Mouse (Mus musculus) hindbrain, embryonic 16.5 days (tissue): ENCODE results near the gene Ldhd. TPM values are rescaled to one million over a fixed set of nuclear protein-coding genes. Genes with fewer than 3 reads are reported as not detected.

Experiments
- ATAC-seq: fragments of 200-750 bp; cut with Nextera tagmentation; 2 replicates; pipeline ENCODE4 v1.8.0; 2017; ENCODE audit warnings: moderate TSS enrichment, moderate library complexity
- H3K27ac ChIP-seq: fragments of 300-500 bp; sonication (generic); 2 replicates; pipeline ENCODE4 v1.5.1; 2014; ENCODE audit warnings: low read depth, mild to moderate bottlenecking, control low read depth, low read length, moderate library complexity
- H3K27me3 ChIP-seq: fragments of 300-500 bp; sonication (generic); replicated peaks from 2 replicates; pipeline ENCODE4 v1.6.1; 2014; ENCODE audit warnings: low read length; ENCODE audit not compliant: control insufficient read depth, insufficient read depth
- H3K36me3 ChIP-seq: fragments of 300-500 bp; sonication (generic); 2 replicates; pipeline ENCODE4 v1.6.1; 2014; ENCODE audit warnings: mild to moderate bottlenecking, low read length, moderate library complexity, mixed read lengths; ENCODE audit not compliant: control insufficient read depth, insufficient read depth
- H3K4me1 ChIP-seq: fragments of 300-500 bp; sonication (generic); 2 replicates; pipeline ENCODE4 v1.6.1; 2014; ENCODE audit warnings: low read depth, low read length; ENCODE audit not compliant: control insufficient read depth, insufficient read depth
- H3K4me2 ChIP-seq: fragments of 300-500 bp; sonication (generic); 2 replicates; pipeline ENCODE4 v1.6.1; 2014; ENCODE audit warnings: mild to moderate bottlenecking, low read length, control low read depth, moderate library complexity
- H3K4me3 ChIP-seq: fragments of 300-500 bp; sonication (generic); 2 replicates; pipeline ENCODE4 v1.5.1; 2014; ENCODE audit warnings: mild to moderate bottlenecking, low read length, control low read depth, moderate library complexity
- H3K9ac ChIP-seq: fragments of 300-500 bp; sonication (generic); 2 replicates; pipeline ENCODE4 v1.6.1; 2014; ENCODE audit warnings: low read depth, mild to moderate bottlenecking, control low read depth, low read length, moderate library complexity
- H3K9me3 ChIP-seq: fragments of 300-500 bp; sonication (generic); 2 replicates; pipeline ENCODE4 v1.6.1; 2014; ENCODE audit warnings: mild to moderate bottlenecking, low read length, moderate library complexity; ENCODE audit not compliant: control insufficient read depth
- WGBS: fragments of 180-500 bp; shearing (Covaris S2); extraction: QIAGEN DNeasy Blood & Tissue Kit; methylation state at CpG from one replicate; pipeline ENCODE4 v1.1.7; 2014; 5-methylcytosine and 5-hydroxymethylcytosine counted together
- polyA plus RNA-seq: library from polyadenylated mRNA; unstranded; fragments of >200 nt; fragmentation: Nextera tagmentation; extraction: Ambion mirVana; gene quantifications from 2 replicates; pipeline ENCODE4 v1.2.1, GENCODE M21; 2015

Gene Ldhd
- polyA plus RNA-seq, 1 experiment from 2014 or later: 1.5 TPM

DNA sequence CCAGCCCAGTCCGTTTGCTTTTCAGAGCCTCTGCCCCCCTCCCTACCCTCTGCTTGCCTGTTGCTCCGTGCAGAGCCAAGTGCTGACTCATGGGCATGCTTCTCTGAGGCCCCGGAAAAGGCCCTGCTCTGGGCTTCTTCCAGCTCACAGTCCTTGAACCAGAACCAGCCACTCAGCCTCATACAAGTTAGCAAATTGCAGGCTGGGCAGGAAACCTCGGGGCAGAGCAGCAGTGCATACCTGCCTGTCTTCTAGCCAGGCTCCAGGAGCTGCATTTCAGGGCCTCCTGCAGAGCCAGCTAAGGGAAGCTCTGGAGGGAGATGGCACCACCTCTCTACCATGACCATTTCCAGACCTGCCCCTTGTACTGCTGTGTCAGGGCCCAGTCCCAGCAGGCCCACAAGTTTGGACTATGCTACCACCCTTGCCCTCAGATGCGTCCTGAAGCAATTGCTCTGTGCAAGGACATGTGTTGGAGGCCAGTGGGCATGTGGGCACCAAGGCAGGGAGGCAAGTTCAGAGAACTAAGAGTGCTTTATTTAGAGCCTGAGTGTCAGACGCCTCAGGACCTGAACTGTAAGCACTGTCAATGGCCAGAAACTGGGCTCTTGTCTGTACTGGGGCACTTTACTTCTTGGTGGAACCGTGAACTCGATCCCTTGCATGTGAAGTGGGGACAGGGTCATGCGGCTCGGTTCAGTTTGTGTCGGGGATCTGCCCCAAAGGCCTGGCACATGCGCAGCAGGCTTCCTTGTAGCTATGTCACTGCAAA lies 5.9 kb downstream of the Ldhd start:
- no peak for ATAC-seq
- Histone ChIP-seq H3K4me2 (no peak overlapping the region), H3K27ac (no peak overlapping the region), H3K4me3 (no peak overlapping the region), H3K27me3 (no peaks in the 10 kb centered on the region), H3K4me1 (peaks cover 2% of the 10 kb centered on the region; the same call in 1 of the 2 replicates), H3K9ac (no peak overlapping the region), H3K9me3 (no peaks in the 10 kb centered on the region), H3K36me3 (peaks cover 2% of the 10 kb centered on the region; the same call in 1 of the 2 replicates)
- 81% methylated on average over 12 of the region's 12 CpGs for WGBS

DNA sequence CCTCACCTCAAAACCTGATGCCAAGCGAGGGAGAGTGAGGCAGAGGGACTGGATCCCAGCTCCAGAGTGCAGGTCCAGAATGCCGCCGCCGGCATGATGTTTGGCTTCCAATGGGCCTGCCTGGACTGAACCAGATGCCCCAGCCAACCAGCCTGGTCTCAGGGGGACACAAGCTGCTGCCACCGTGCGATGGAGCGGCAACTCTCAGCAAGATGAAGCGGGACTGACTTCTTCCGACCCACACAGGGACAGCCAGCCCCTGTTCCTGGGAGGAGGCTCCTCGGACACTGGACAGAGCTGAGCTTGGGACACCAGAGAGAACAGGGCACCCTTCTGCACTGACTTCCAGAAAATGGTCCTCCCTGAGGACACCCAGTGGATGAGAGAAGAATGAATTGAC lies 7.6 kb downstream of the Ldhd start:
- Histone ChIP-seq H3K9ac (no peak overlapping the region), H3K4me1 (peaks cover 2% of the 10 kb centered on the region; the same call in 1 of the 2 replicates), H3K9me3 (no peaks in the 10 kb centered on the region), H3K27ac (no peak overlapping the region), H3K4me2 (no peak overlapping the region), H3K36me3 (peaks cover 2% of the 10 kb centered on the region; the same call in 1 of the 2 replicates), H3K4me3 (no peak overlapping the region), H3K27me3 (no peaks in the 10 kb centered on the region)
- 57% methylated on average over 10 of the region's 10 CpGs for WGBS
- ATAC-seq: no peak

DNA sequence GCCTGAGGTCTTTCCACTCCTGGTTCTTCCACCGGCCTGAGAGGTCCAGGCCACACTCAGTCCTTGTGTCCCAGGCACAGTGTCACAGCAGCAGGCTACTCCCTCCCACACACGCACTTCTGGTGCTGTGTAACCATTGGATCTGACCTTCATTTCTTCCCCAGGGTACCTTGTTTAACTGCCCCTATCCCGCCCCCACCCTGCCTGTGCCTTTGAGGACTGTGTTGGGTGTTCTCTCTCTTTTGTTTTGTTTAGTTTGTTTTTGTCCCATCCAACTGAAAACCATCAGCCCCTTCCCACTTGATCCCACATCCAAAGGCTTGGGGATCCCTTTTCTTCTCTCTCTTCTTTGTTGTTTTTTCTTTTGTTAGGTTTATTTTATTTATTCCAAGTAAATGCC lies 8.1 kb downstream of the Ldhd start:
- H3K36me3 ChIP-seq: peaks cover 2% of the 10 kb centered on the region; the same call in 1 of the 2 replicates
- no peak overlapping the region for H3K27ac ChIP-seq
- no peak overlapping the region for H3K4me3 ChIP-seq
- 67% methylated on average over 3 of the region's 3 CpGs for WGBS
- no peak overlapping the region for H3K4me2 ChIP-seq
- H3K9ac ChIP-seq: no peak overlapping the region
- no peak for ATAC-seq
- peaks cover 2% of the 10 kb centered on the region; the same call in 1 of the 2 replicates for H3K4me1 ChIP-seq
- H3K27me3 ChIP-seq: no peaks in the 10 kb centered on the region
- no peaks in the 10 kb centered on the region for H3K9me3 ChIP-seq

DNA sequence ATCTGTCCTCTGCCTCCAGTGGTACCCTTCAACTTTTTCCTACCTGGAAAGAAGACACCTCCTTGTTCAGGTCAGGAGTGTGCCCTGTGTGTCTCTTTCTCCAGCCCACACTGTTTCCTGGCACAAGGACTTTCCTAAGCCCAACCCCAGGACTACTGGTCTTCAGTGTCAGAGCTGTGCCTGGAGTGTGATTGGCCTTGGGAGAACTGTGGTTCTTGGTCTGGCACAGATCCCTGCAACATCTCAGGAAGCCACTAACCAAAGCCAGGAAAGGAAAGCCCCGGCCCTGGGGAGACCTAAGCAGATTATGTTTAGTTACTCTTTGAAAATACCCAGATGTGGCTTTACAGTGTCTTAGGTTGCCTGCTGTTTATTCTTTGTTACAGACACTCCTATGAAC lies 10.2 kb downstream of the Ldhd start:
- ATAC-seq: no peak
- Histone ChIP-seq H3K27ac (no peak overlapping the region), H3K4me1 (peaks cover 2% of the 10 kb centered on the region; the same call in 1 of the 2 replicates), H3K4me3 (no peak overlapping the region), H3K9me3 (no peaks in the 10 kb centered on the region), H3K27me3 (no peaks in the 10 kb centered on the region), H3K36me3 (peaks cover 2% of the 10 kb centered on the region; the same call in 1 of the 2 replicates), H3K4me2 (no peak overlapping the region), H3K9ac (no peak overlapping the region)
- WGBS: 86% methylated on average over 1 of the region's 1 CpGs

DNA sequence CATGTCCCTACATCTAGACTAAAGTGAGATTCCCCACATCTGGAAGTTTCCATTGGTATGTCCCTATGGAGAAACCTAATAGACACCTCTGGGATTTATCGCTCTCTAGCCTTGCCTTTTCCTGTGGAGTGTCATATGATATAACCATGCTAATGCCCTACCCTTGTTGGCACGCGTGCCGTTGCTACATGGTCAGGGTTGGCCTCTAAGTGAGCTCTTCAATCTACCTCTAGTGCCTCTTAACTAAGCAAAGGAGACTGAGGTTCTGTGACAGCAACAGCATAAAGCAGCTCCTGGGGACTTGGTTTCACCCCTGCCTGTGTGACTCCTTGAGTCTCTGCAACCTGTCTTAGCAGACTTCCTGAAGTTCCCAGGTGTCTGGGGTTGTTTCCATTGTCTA lies 11.9 kb downstream of the Ldhd start:
- H3K36me3 ChIP-seq: peaks cover 2% of the 10 kb centered on the region; the same call in 1 of the 2 replicates
- no peak for ATAC-seq
- no peaks in the 10 kb centered on the region for H3K27me3 ChIP-seq
- H3K4me3 ChIP-seq: no peak overlapping the region
- no peak overlapping the region for H3K9ac ChIP-seq
- no peak overlapping the region for H3K4me2 ChIP-seq
- H3K4me1 ChIP-seq: no peaks in the 10 kb centered on the region
- 95% methylated on average over 4 of the region's 4 CpGs for WGBS
- no peak overlapping the region for H3K27ac ChIP-seq
- H3K9me3 ChIP-seq: no peaks in the 10 kb centered on the region

DNA sequence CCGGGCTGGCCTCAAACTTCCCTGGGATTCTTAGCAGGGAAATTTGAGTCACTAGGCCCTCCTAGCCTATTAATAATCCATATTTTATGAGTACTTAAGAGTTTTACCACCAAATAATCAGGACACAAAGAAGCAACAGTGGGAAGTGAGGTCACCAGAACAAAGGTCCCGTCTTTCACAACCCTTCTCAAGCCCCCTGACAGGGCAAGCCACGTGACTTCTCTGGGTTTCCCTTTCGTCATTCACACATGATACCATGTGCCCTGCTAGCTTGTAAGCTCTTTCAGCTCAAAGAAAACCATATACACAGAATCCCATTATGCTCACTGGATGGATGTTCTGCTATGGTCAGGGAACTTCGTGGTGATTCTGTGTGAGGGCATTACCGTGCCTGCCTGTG lies 12.4 kb downstream of the Ldhd start:
- WGBS: 54% methylated on average over 6 of the region's 6 CpGs
- Histone ChIP-seq H3K27me3 (no peaks in the 10 kb centered on the region), H3K36me3 (peaks cover 2% of the 10 kb centered on the region; the same call in 1 of the 2 replicates), H3K4me1 (no peaks in the 10 kb centered on the region), H3K27ac (no peak overlapping the region), H3K9ac (no peak overlapping the region), H3K4me3 (no peak overlapping the region), H3K4me2 (no peak overlapping the region), H3K9me3 (no peaks in the 10 kb centered on the region)
- ATAC-seq: no peak

DNA sequence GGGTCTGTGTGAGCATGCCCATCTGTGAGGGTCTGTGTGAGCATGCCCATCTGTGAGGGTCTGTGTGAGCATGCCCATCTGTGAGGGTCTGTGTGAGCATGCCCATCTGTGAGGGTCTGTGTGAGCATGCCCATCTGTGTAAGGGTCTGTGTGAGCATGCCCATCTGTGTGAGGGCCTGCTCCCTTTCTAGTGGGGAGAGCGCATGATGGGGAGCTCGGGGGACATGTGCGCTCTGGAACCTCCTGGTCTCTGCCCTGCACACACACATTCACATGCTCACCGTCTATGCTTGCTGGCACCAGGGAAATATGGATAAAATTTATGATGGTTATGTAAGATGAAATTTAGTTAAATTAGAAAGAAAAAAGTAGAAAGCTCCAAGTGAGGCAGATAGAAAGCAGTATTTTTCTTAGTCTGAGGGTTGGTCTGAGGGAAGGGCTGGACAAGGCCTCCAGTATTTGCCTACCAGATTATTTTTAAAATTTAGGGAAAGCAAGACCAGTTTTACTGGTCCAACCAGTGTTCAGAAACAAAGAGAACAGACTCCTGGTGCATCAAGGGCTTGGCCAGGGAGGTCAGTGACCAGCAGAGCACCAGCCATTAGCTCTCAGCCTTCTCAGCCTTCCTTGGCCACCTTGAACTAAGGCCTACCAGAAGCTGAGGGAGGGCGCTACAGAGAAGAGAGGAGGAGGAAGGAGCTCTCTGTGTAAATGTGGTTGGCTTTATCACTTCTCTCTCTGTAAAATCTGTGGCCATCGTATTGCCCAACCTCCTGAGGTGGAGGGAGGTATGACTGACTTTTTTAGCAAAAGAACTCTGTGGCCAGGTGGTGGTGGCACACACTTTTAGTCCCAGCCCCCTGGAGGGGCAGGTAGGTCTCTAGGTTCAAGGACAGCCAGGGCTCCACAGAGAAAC lies 15.1 kb downstream of the Ldhd start:
- Histone ChIP-seq H3K27ac (no peak overlapping the region), H3K27me3 (no peaks in the 10 kb centered on the region), H3K4me2 (no peak overlapping the region), H3K9ac (no peak overlapping the region), H3K4me3 (no peak overlapping the region), H3K4me1 (no peaks in the 10 kb centered on the region), H3K36me3 (peaks cover 2% of the 10 kb centered on the region; the same call in 1 of the 2 replicates), H3K9me3 (no peaks in the 10 kb centered on the region)
- 91% methylated on average over 6 of the region's 6 CpGs for WGBS
- ATAC-seq: no peak

DNA sequence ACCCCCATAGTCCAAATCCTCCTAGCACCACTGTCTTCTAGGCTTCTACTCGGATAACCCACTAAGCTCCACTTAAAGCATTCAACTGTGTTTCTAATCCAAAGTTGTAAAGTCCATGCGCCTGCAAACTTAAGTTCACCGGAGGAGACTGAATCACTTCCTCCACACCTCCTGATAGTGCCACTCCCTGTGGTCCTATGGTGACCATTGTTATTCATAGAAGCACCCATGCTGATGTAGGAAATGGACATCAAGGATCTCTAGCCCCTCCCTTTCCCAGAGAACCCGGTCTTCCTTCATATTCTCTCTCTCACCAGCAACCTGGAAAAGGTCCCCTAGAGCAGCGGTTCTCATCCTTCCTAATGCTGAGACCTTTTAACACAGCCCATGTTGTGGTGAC lies 17.0 kb downstream of the Ldhd start:
- H3K27ac ChIP-seq: no peak overlapping the region
- H3K4me3 ChIP-seq: no peak overlapping the region
- H3K9ac ChIP-seq: no peak overlapping the region
- ATAC-seq: no peak
- H3K27me3 ChIP-seq: no peaks in the 10 kb centered on the region
- H3K4me1 ChIP-seq: no peaks in the 10 kb centered on the region
- no peaks in the 10 kb centered on the region; the same call in 1 of the 2 replicates for H3K36me3 ChIP-seq
- 87% methylated on average over 5 of the region's 5 CpGs for WGBS
- no peaks in the 10 kb centered on the region for H3K9me3 ChIP-seq
- H3K4me2 ChIP-seq: no peak overlapping the region

DNA sequence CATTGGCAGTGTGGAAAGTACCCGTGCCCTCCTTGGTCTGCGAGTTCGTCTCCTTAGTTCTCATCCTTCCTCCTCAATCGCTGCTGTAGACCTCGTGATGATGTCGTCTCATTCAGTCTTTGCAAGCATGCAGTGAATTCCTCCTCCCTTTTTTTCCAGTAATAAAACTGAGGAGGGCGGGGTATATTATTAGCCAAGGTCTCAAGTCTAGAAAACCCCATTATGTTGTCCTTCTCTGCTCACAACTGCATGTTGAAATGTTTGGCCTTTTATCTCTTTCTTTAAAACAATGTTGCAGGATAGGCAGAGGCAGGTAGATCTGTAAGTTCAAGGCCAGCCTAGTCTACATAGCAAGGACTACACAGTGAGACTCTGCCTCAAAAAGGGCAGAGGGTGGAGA lies 22.8 kb downstream of the Ldhd start:
- Histone ChIP-seq H3K4me3 (no peak overlapping the region), H3K4me1 (no peaks in the 10 kb centered on the region; the same call in 1 of the 2 replicates), H3K9me3 (no peaks in the 10 kb centered on the region), H3K9ac (no peak overlapping the region), H3K27me3 (no peaks in the 10 kb centered on the region), H3K27ac (no peak overlapping the region), H3K36me3 (no peaks in the 10 kb centered on the region), H3K4me2 (no peak overlapping the region)
- ATAC-seq: no peak
- WGBS: 93% methylated on average over 7 of the region's 7 CpGs
